Comparison of ENCODE assay signal across 9 mouse cellular contexts in the genomic region with DNA sequence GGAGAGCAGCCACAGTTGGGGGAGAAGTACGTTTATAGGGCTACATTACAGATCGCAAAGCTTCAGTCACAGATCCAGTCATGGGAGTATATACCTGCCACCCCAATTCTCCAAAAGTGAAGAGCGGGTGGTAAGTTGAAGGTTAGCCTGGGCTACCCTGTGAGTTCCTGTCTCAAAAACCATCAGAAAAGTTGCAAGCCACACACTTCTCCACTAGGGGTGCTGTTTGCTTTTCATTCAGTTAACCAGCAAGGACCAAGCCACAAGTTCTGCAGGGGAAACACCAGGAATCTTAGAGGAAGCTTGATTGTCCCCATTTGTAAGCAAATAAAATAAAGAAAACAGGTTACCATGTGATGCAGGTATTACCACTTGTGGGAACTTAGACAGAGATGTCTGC. TPM values are rescaled to one million over a fixed set of nuclear protein-coding genes. Genes with fewer than 3 reads are reported as not detected.
DNase-seq lines count a peak whose midpoint lies in the region; ATAC-seq and TF ChIP-seq lines count a peak whose summit lies in the region.
"Had no signal": no experiment of that assay in that cellular context is flagged by ENCODE, and none has a peak within 500 bp of the region (broad histone marks: within the 10 kb centered on the region; RNA-seq: fewer than 3 reads in every experiment).

No protein-coding gene starts in this region.

- no peak overlapping the region for H3K4me2 ChIP-seq in neural tube, embryonic 15.5 days

- H3K9ac ChIP-seq in neural tube, embryonic 15.5 days (replicated peaks): no peak overlapping the region
- no peak overlapping the region for H3K9ac ChIP-seq in liver, adult 2 months (ENCODE audit: low read depth, low read length)

- H3K27me3 ChIP-seq in cerebellum, adult 2 months (ENCODE audit: control insufficient read depth, insufficient read depth, low read length): no peaks in the 10 kb centered on the region
- H3K27me3 ChIP-seq in neural tube, embryonic 15.5 days (replicated peaks): no peaks in the 10 kb centered on the region
- no peaks in the 10 kb centered on the region for H3K27me3 ChIP-seq in liver, adult 2 months (ENCODE audit: control insufficient read depth, insufficient read depth, low read length)

- H3K79me2 ChIP-seq in liver, adult 2 months (ENCODE audit: control insufficient read depth, insufficient read depth, low read length): no peaks in the 10 kb centered on the region

- no peak for TF ChIP-seq POLR2A in cerebellum, adult 2 months (IDR thresholded peaks at IDR 0.05; ENCODE audit: borderline replicate concordance, insufficient read depth, low read length)
- no peak for TF ChIP-seq POLR2A in liver, adult 2 months (IDR thresholded peaks at IDR 0.05; ENCODE audit: extremely low read depth, insufficient read depth, low read length)

- peaks cover 55% of the 10 kb centered on the region for H3K4me1 ChIP-seq in cerebellum, adult 2 months (ENCODE audit: control insufficient read depth, insufficient read depth, low read length)
- 0 out of 2 replicates have a peak, but pooled peaks cover 4% of the 10 kb centered on the region for H3K4me1 ChIP-seq in neural tube, embryonic 15.5 days
- no peaks in the 10 kb centered on the region for H3K4me1 ChIP-seq in liver, adult 2 months (ENCODE audit: control insufficient read depth, insufficient read depth, low read length)

- no peak overlapping the region for H3K27ac ChIP-seq in cerebellum, adult 2 months (ENCODE audit: insufficient read depth, low read length)
- no peak overlapping the region for H3K27ac ChIP-seq in neural tube, embryonic 15.5 days (replicated peaks)
- H3K27ac ChIP-seq in liver, adult 2 months (replicated peaks; ENCODE audit: insufficient read depth, low read depth, low read length): no peak overlapping the region

- peak; percentile 68 to 70 for DNase-seq in cerebellum, adult 2 months
- no peak for DNase-seq in cerebellum, adult 9-11 months
- DNase-seq in neural tube, embryonic 10.5 days (ENCODE audit: extremely low spot score, low spot score): peak; percentile 47
- peak; percentile 71 for DNase-seq in embryo, embryonic 10 days (ENCODE audit: low spot score)
- peak; percentile 40 for DNase-seq in liver, adult 2 months (ENCODE audit: extremely low read depth, low read depth, low spot score)
- peak; percentile 43 for DNase-seq in retina, postnatal 7 days (ENCODE audit: low read depth, low spot score)
- no peak for DNase-seq in adrenal gland, adult 2 months

- peak; percentile 65; the same call in 1 of the 2 replicates for TF ChIP-seq CTCF in cerebellum, adult 2 months (IDR thresholded peaks at IDR 0.05; ENCODE audit: borderline replicate concordance, insufficient read depth, low read depth, low read length)
- TF ChIP-seq CTCF in liver, adult 2 months (IDR thresholded peaks at IDR 0.05; ENCODE audit: low read depth, low read length): no peak; the same call in 1 of the 2 replicates

- H3K4me3 ChIP-seq in cerebellum, adult 2 months (replicated peaks; ENCODE audit: insufficient read depth, low read depth, low read length): no peak overlapping the region
- no peak overlapping the region for H3K4me3 ChIP-seq in neural tube, embryonic 15.5 days (replicated peaks)
- H3K4me3 ChIP-seq in liver, adult 2 months (ENCODE audit: insufficient read depth, low read depth, low read length): no peak overlapping the region
- H3K4me3 ChIP-seq: myocyte had no signal

- H3K36me3 ChIP-seq in neural tube, embryonic 15.5 days: no peaks in the 10 kb centered on the region
- peaks cover 29% of the 10 kb centered on the region; the same call in 1 of the 2 replicates for H3K36me3 ChIP-seq in liver, adult 2 months (ENCODE audit: control insufficient read depth, insufficient read depth, low read length)

- no peak for ATAC-seq in neural tube, embryonic 15.5 days (ENCODE audit: low FRiP score)

- no peaks in the 10 kb centered on the region for H3K9me3 ChIP-seq in neural tube, embryonic 15.5 days (replicated peaks)

- 88% methylated on average over 3 of the region's 3 CpGs for WGBS in cerebellum, adult 2 months
- WGBS in neural tube, embryonic 15.5 days: 70% methylated on average over 3 of the region's 3 CpGs
- 84% methylated on average over 3 of the region's 3 CpGs for WGBS in liver, adult 2 months

RNA-seq across cellular contexts. Expression of a gene that starts 28.9 kb away (rescaled TPM):
- polyA plus RNA-seq in cerebellum, adult 2 months (2012; rRNA removed): 116 TPM in 2 replicates
- polyA plus RNA-seq in neural tube, embryonic 15.5 days (2015; fragmentation: Nextera tagmentation; extraction: Ambion mirVana): 42.4 and 45.4 TPM in 2 replicates
- total RNA-seq in liver, adult 2 months (2014; rRNA removed): 28.2 and 28.3 TPM in 2 replicates
- polyA plus RNA-seq in liver, adult 2 months (2012; rRNA removed): 54.7 and 60.0 TPM in 2 replicates
- 10 to 100 TPM; 18.0 to 25.8 TPM for total RNA-seq in adrenal gland, adult 2 months (2021)
- 119 and 120 TPM in 2 replicates for polyA plus RNA-seq in adrenal gland, adult 2 months (2012; rRNA removed)

Comparison
In these comparisons a context has a peak if more than half of its experiments do, and no peak if none do; other contexts are left out.
1. DNase-seq: peak in cerebellum, adult 2 months (2 of 2), neural tube, embryonic 10.5 days (single experiment), embryo, embryonic 10 days (single experiment), liver, adult 2 months (single experiment) and retina, postnatal 7 days (single experiment); none in cerebellum, adult 9-11 months (single experiment) and adrenal gland, adult 2 months (single experiment).